Comparison of ENCODE assay signal across 8 mouse cellular contexts in the genomic region with DNA sequence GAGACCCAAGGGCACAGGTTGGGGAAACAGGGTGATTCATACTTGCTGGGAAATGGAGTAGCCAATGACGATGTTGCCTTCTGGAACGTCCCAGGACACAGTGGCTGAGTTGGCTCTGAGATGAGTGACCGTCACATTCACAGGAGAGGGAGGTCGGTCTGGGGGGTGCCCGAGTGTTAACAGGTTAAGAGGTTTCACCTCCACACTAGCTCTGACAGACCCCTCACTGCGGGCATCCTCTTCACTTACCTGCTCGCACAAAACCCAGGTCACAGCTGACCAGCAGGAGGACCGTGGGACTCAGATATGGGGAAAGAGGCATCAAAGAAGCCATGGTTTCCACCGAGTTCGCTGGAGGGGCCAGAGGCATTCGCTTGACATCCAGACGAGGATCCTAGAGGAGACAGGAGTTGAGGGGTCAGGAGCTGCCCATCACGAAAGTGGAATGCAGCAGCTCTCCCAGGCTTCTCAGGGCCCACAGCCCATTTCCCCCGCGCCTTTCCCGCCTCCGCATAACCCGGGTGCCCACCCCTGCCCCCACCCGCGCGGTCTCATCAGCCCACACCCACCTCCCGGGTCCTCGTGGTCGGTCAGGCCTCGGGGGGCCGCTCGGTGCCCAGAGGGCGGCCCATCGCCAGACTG. TPM values are rescaled to one million over a fixed set of nuclear protein-coding genes. Genes with fewer than 3 reads are reported as not detected.
DNase-seq lines count a peak whose midpoint lies in the region; ATAC-seq and TF ChIP-seq lines count a peak whose summit lies in the region.

No protein-coding gene starts in this region.

- H3K9me3 ChIP-seq in hindbrain, embryonic 14.5 days (ENCODE audit: control insufficient read depth, low read length), result no peaks in the 10 kb centered on the region
- no peaks in the 10 kb centered on the region for H3K9me3 ChIP-seq in midbrain, embryonic 14.5 days (ENCODE audit: control insufficient read depth, low read length)

- H3K27ac ChIP-seq in spleen, adult 2 months (ENCODE audit: insufficient read depth, low read length), result no peak overlapping the region
- H3K27ac ChIP-seq in hindbrain, embryonic 14.5 days, result peak overlapping the region; percentile 84
- H3K27ac ChIP-seq in midbrain, embryonic 14.5 days (replicated peaks; ENCODE audit: low read depth, low read length), result peak overlapping the region; percentile 88

- no peaks in the 10 kb centered on the region for H3K36me3 ChIP-seq in spleen, adult 2 months (ENCODE audit: control insufficient read depth, insufficient read depth, low read length)
- peaks cover 20% of the 10 kb centered on the region for H3K36me3 ChIP-seq in hindbrain, embryonic 14.5 days (replicated peaks; ENCODE audit: control insufficient read depth, insufficient read depth)
- peaks cover 16% of the 10 kb centered on the region for H3K36me3 ChIP-seq in midbrain, embryonic 14.5 days (ENCODE audit: control insufficient read depth, insufficient read depth, low read length)

- H3K4me2 ChIP-seq in hindbrain, embryonic 14.5 days (replicated peaks), result peak overlapping the region; percentile 94
- H3K4me2 ChIP-seq in midbrain, embryonic 14.5 days (ENCODE audit: low read length), result peak overlapping the region; percentile 91

- no peak for TF ChIP-seq CTCF in spleen, adult 2 months (IDR thresholded peaks at IDR 0.05; ENCODE audit: extremely low read depth, insufficient read depth, insufficient read length, insufficient replicate concordance)

- peaks cover 8% of the 10 kb centered on the region for H3K4me1 ChIP-seq in spleen, adult 2 months (ENCODE audit: control insufficient read depth, insufficient read depth, insufficient read length)
- H3K4me1 ChIP-seq in hindbrain, embryonic 14.5 days (replicated peaks; ENCODE audit: control insufficient read depth, insufficient read depth, low read length), result peaks cover 28% of the 10 kb centered on the region
- peaks cover 17% of the 10 kb centered on the region for H3K4me1 ChIP-seq in midbrain, embryonic 14.5 days (ENCODE audit: control insufficient read depth, insufficient read depth, low read length)

- DNase-seq in embryo, embryonic 10 days (ENCODE audit: low spot score), result peak; percentile 29
- no peak for DNase-seq in embryo, embryonic 11 days
- no peak for DNase-seq in spleen, adult 2 months (ENCODE audit: low read depth in 1 of 2, low spot score in 2 of 2)
- no peak for DNase-seq in spleen, adult 18-20 months
- DNase-seq in hindbrain, embryonic 14.5 days (ENCODE audit: low spot score), result no peak
- peak; percentile 48 for DNase-seq in midbrain, embryonic 14.5 days
- no peak for DNase-seq in gastrocnemius, postnatal 14 days
- no peak for DNase-seq in layer of hippocampus, postnatal 36 days

- intact Hi-C loops in gastrocnemius, postnatal 14 days (cut with DNase I; ENCODE audit: low total_unique reads), result no loop called here

- ATAC-seq in hindbrain, embryonic 14.5 days (ENCODE audit: low FRiP score), result no peak; the same call in 1 of the 2 replicates
- peak; percentile 41; the same call in 1 of the 2 replicates for ATAC-seq in midbrain, embryonic 14.5 days (ENCODE audit: low FRiP score, low TSS enrichment)

- H3K9ac ChIP-seq in hindbrain, embryonic 14.5 days, result peak overlapping the region; percentile 97
- peak overlapping the region; percentile 98 for H3K9ac ChIP-seq in midbrain, embryonic 14.5 days (replicated peaks; ENCODE audit: low read length)

- peak overlapping the region; percentile 51; the same call in 1 of the 2 replicates for H3K4me3 ChIP-seq in spleen, adult 2 months (ENCODE audit: extremely low read depth, insufficient read depth, insufficient read length)
- peak overlapping the region; percentile 81 for H3K4me3 ChIP-seq in hindbrain, embryonic 14.5 days (replicated peaks; ENCODE audit: low read length)
- peak overlapping the region; percentile 88 for H3K4me3 ChIP-seq in midbrain, embryonic 14.5 days (replicated peaks; ENCODE audit: low read depth, low read length)

- peaks cover 15% of the 10 kb centered on the region for H3K27me3 ChIP-seq in spleen, adult 2 months (ENCODE audit: control insufficient read depth, insufficient read depth, low read length)
- H3K27me3 ChIP-seq in hindbrain, embryonic 14.5 days (ENCODE audit: control insufficient read depth, insufficient read depth, low read length), result no peaks in the 10 kb centered on the region
- no peaks in the 10 kb centered on the region for H3K27me3 ChIP-seq in midbrain, embryonic 14.5 days (ENCODE audit: control insufficient read depth, insufficient read depth, low read length)

- 26% methylated on average over 29 of the region's 29 CpGs for WGBS in spleen, adult 2 months
- WGBS in hindbrain, embryonic 14.5 days, result 8% methylated on average over 19 of the region's 29 CpGs
- 4% methylated on average over 29 of the region's 29 CpGs for WGBS in midbrain, embryonic 14.5 days

- TF ChIP-seq POLR2A in spleen, adult 2 months (IDR thresholded peaks at IDR 0.05; ENCODE audit: low read depth, low read length), result no peak

RNA-seq across cellular contexts. Expression of a gene that starts 0.8 kb away (rescaled TPM):
- 3.6 and 4.9 TPM in 2 replicates for polyA plus RNA-seq in spleen, adult 2 months (2012; rRNA removed)
- polyA plus RNA-seq in hindbrain, embryonic 14.5 days (2014; fragmentation: Nextera tagmentation; extraction: Ambion mirVana), result 98.1 and 115 TPM in 2 replicates
- polyA plus RNA-seq in midbrain, embryonic 14.5 days (2014; fragmentation: Nextera tagmentation; extraction: Ambion mirVana), result 86.9 and 128 TPM in 2 replicates
- 1 to 10 TPM; 3.5 to 4.9 TPM for total RNA-seq in gastrocnemius, postnatal 14 days (2021)
- 100 to 1,000 TPM; 144 to 187 TPM for total RNA-seq in layer of hippocampus, postnatal 36 days (2021)

RNA-seq across cellular contexts. Expression of a gene that starts 2.2 kb away (rescaled TPM):
- polyA plus RNA-seq in spleen, adult 2 months (2012; rRNA removed), result 0.08 TPM in 1 of 2 replicates, not detected in the other
- polyA plus RNA-seq in hindbrain, embryonic 14.5 days (2014; fragmentation: Nextera tagmentation; extraction: Ambion mirVana), result 0.29 TPM in 1 of 2 replicates, not detected in the other
- polyA plus RNA-seq in midbrain, embryonic 14.5 days (2014; fragmentation: Nextera tagmentation; extraction: Ambion mirVana), result 0.16 and 0.53 TPM in 2 replicates
- not detected for total RNA-seq in gastrocnemius, postnatal 14 days (2021)
- under 1 TPM in 1 of 2 experiments, not detected in 1; 0.10 TPM for total RNA-seq in layer of hippocampus, postnatal 36 days (2021)

RNA-seq across cellular contexts. Expression of a gene that starts 4.2 kb away (rescaled TPM):
- polyA plus RNA-seq in spleen, adult 2 months (2012; rRNA removed), result 17.0 and 18.4 TPM in 2 replicates
- 34.5 and 37.2 TPM in 2 replicates for polyA plus RNA-seq in hindbrain, embryonic 14.5 days (2014; fragmentation: Nextera tagmentation; extraction: Ambion mirVana)
- polyA plus RNA-seq in midbrain, embryonic 14.5 days (2014; fragmentation: Nextera tagmentation; extraction: Ambion mirVana), result 26.7 and 28.1 TPM in 2 replicates
- total RNA-seq in gastrocnemius, postnatal 14 days (2021), result 10 to 100 TPM; 19.6 to 21.2 TPM
- 10 to 100 TPM; 69.1 to 93.8 TPM for total RNA-seq in layer of hippocampus, postnatal 36 days (2021)

RNA-seq across cellular contexts. Expression of a gene that starts 43.6 kb away (rescaled TPM):
- polyA plus RNA-seq in spleen, adult 2 months (2012; rRNA removed), result 25.0 and 37.0 TPM in 2 replicates
- polyA plus RNA-seq in hindbrain, embryonic 14.5 days (2014; fragmentation: Nextera tagmentation; extraction: Ambion mirVana), result 2.9 and 4.2 TPM in 2 replicates
- 2.5 and 3.0 TPM in 2 replicates for polyA plus RNA-seq in midbrain, embryonic 14.5 days (2014; fragmentation: Nextera tagmentation; extraction: Ambion mirVana)
- total RNA-seq in gastrocnemius, postnatal 14 days (2021), result 1 to 10 TPM in 1 of 2 experiments, under 1 TPM in 1; 0.47 to 1.9 TPM
- 1 to 10 TPM; 3.0 to 3.7 TPM for total RNA-seq in layer of hippocampus, postnatal 36 days (2021)

RNA-seq across cellular contexts. Expression of a gene that starts 54.1 kb away (rescaled TPM):
- polyA plus RNA-seq in spleen, adult 2 months (2012; rRNA removed), result 0.27 and 0.29 TPM in 2 replicates
- 0.56 and 0.66 TPM in 2 replicates for polyA plus RNA-seq in hindbrain, embryonic 14.5 days (2014; fragmentation: Nextera tagmentation; extraction: Ambion mirVana)
- 0.72 and 0.74 TPM in 2 replicates for polyA plus RNA-seq in midbrain, embryonic 14.5 days (2014; fragmentation: Nextera tagmentation; extraction: Ambion mirVana)
- total RNA-seq in gastrocnemius, postnatal 14 days (2021), result not detected
- total RNA-seq in layer of hippocampus, postnatal 36 days (2021), result not detected

Comparison
In these comparisons a context has a peak if more than half of its experiments do, and no peak if none do; other contexts are left out.
1. DNase-seq: peak in embryo, embryonic 10 days (single experiment) and midbrain, embryonic 14.5 days (single experiment); none in embryo, embryonic 11 days (single experiment), spleen, adult 2 months (0 of 2), spleen, adult 18-20 months (0 of 2), hindbrain, embryonic 14.5 days (single experiment), gastrocnemius, postnatal 14 days (single experiment) and layer of hippocampus, postnatal 36 days (0 of 2).
2. RNA of a gene that starts 0.8 kb away (polyA plus RNA-seq): 98.1 to 115 TPM in hindbrain, embryonic 14.5 days and 86.9 to 128 TPM in midbrain, embryonic 14.5 days; 3.6 to 4.9 TPM in spleen, adult 2 months; every median in the first group is over 10 times any median in the second.
3. Peak in every context shown above with its lines, with median percentiles within 50 percentile points of each other: H3K4me3 ChIP-seq.